Mouse (Mus musculus) cerebellum, postnatal 25 days (tissue): ENCODE measurements around the gene Nxpe5.
"Not testable (repeated sequence)": the region's sequence is repeated elsewhere in the genome, so short reads cannot be mapped to it uniquely, and the experiment has no call there.

Source experiments
- DNase-seq, 2 experiments: peaks; one replicate each; pipeline ENCODE4 v3.0.0; 2021; ENCODE audit warnings: mixed read lengths in 2 of 2

The Nxpe5 gene

DNA sequence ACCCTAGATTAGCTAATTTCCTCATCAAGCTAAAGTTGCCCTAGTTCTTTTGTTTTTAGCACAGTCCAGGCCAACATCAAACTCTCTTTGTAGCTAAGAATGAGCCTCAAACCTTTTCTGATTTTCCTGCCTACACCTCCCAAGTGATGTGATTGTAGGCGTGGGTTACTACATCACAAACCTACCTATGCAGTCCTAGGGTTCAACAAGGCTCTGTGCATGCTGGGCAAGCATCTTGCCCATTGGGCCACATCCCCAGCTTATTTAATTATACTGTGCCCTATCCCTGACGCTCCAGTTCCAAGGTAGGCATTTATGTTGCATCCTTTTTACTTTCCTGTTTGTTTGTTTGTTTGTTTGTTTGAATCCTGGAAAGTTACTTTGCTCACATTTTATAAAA lies at the start of gene Nxpe5:
TSS of gene Nxpe5 (plus strand) at position 199 of the 400 bp plus-strand sequence.
- DNase-seq: no peak

GRCm38 (mm10) chr5:138186950-138187638 lies 38.6 kb upstream of the Nxpe5 start, which contains the start of the genes Taf6 and Cnpy4:
TSS of gene Taf6 (minus strand) at chr5:138187451.
TSS of gene Cnpy4 (plus strand) at chr5:138187485.
- DNase-seq: peak; percentile 86 to 90

GRCm38 (mm10) chr5:138187661-138188306 lies 37.9 kb upstream of the Nxpe5 start:
- DNase-seq: peak; percentile 68 to 80

GRCm38 (mm10) chr5:138193771-138194727 lies 31.6 kb upstream of the Nxpe5 start, which contains the start of gene Mblac1:
TSS of gene Mblac1 (plus strand) at chr5:138194314.
- DNase-seq: peak; percentile 90 to 92

GRCm38 (mm10) chr5:138194755-138195345 lies 30.8 kb upstream of the Nxpe5 start:
- peak in 1 of 2 experiments; percentile 66 for DNase-seq

DNA sequence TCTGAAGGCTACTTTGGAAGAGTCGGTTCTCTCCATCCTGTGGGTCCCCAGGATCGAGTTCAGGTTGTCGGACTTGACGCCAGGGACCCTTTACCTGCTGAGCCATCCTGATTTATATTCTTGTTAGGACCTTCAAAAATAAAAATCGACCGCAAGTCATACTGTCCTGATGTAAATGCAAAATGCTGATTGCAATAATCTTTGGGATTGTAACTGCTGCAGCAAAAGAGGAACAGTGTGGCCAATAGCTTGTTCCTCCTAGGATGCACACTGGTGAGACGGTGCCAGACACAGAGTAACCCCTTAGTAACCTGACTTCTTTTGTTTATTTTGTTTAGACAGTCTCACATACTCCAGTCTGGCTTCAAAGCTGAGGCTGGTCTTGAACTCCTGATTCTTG lies 30.2 kb upstream of the Nxpe5 start:
- no peak for DNase-seq

DNA sequence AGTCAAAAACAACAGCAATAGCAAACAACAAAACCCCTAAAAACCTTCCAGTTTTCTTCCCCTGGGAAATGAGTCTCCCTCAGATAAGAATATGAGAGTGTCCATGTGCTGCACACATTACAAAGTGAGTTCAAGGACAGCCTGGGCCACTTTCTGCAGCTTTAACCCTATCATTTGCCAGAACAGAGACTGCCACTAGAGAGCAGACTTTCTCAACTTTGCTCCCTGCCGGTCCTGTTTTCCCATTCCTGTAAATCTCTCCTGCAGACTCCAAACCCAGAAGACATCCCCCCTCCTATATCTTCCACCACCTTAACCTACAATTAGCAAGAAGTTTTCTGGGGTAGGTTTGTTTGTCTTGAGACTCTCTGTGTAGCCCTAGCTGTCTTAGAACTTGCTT lies 26.1 kb upstream of the Nxpe5 start:
- DNase-seq: peak in 1 of 2 experiments; percentile 38

- peak in 1 of 2 experiments; percentile 44 for DNase-seq
Measured at GRCm38 (mm10) chr5:138202086-138202485, 23.6 kb upstream of the Nxpe5 start.

GRCm38 (mm10) chr5:138207253-138207652 lies 18.4 kb upstream of the Nxpe5 start:
- no peak for DNase-seq

- DNase-seq: no peak
Measured at GRCm38 (mm10) chr5:138207873-138208272, 17.8 kb upstream of the Nxpe5 start.

- DNase-seq: not testable (repeated sequence)
Measured at GRCm38 (mm10) chr5:138216632-138217031, 9.1 kb upstream of the Nxpe5 start.

DNA sequence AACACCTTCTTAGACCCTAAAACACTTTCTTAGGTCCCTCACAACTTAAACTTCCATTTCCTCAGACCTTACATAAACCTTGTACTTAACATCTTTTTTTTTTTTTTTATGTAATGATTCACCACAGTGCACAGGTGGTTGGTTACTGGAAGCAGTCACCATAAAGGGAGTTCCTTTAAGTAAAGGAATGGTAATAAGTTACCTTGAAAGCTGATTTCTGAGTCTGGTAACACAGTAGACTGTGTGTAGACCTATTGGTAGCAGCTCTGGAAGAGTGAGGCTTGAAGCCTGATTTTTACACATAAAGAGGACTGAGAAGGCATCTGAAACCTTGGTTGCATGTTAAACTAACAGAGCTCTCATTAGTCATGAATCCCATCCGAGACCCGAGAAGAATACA lies 5.8 kb upstream of the Nxpe5 start:
- no peak for DNase-seq

DNA sequence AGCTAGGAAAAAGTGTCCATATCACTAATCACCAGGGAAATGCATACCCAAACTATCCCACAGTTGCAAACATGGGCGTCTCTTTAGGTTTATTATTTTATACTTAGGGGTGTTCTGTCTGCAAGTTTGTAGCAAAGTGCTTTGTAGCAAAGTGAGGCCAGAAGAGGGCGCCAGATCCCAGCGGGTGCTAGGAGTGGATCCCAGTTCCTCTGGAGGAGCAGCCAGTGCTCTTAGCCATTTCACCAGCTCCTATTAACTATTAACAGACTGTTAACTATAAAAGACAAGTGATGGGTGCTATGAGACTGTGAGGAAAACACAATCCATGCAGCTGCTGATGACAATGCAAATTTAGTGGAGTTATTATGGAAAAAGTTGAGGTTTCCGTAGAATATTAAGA lies 3.6 kb upstream of the Nxpe5 start:
- DNase-seq: peak; percentile 81 to 90

DNA sequence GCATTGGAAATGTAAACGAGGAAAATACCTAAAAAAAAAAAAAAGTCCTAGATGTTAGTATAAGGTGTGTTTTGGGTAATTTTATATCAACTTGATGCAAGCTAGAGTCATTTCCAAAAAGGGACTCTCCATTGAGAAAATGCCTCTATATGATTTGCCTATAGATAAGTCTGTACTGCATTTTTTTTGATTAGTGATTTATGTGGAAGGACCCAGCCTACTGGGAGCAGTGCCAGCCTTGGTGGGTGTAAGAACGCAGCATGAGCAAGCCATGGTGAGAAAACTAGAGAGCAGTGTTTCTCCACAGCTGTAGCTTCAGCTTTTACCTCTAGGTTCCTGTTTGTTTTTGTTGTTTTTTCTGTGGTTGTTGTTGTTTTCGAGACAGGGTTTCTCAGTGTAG lies 2.4 kb upstream of the Nxpe5 start:
- DNase-seq: no peak

DNA sequence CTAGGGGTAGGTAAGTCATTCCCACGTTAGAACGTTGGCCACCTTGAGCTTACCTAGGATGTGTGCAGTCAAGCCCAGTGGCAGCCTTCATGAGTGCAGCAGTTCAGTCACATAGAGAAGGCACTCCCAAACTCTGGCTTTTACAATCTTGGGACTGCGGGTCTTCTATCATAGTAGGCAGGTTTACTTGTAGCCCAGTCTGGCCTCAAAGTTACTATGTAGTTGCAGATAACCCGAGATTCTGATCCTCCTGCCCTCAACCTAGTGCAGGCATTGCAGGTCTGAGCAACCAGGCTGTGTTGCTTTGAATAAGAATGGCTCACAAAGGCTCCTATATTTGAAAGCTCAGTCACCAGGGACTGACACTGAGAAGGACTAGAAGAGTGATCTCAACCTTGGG lies 793 bp downstream of the Nxpe5 start:
- DNase-seq: no peak

DNA sequence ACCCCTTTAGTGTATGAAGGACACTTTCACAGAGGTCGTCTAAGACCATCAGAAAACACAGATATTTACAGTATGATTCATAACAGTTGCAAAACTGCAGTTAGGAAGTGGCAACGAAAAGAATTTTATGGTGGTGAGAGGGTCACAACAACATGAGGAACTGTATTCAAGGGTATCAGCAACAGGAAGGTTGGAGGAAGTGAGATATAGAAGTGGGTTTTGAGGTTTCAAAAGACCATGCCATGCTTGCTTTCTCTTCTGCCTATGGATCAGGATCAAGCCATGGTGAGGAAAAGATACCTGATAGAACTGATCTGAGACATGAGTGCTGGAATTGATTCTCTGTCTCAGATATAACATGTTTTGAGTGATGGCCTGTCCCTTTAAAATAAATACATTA lies 1.7 kb downstream of the Nxpe5 start:
- DNase-seq: no peak

DNA sequence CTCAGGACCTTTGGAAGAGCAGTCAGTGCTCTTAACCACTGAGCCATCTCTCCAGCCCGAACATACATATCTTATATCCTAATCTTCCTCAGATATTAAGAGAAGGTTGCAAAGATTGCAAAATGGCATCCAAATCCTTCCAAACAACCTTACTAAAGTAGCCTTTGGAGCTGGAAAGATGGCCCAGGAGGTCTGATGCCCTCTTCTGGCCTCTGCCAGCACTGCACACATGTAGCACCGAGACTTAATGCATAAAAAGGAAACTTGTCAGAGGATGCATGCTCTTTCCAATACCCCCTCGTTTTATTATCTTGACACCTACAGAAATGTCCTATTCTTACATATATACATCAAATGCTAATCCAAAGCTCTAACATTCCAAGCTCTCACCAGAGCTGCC lies 2.3 kb downstream of the Nxpe5 start:
- peak; percentile 11 to 46 for DNase-seq

DNA sequence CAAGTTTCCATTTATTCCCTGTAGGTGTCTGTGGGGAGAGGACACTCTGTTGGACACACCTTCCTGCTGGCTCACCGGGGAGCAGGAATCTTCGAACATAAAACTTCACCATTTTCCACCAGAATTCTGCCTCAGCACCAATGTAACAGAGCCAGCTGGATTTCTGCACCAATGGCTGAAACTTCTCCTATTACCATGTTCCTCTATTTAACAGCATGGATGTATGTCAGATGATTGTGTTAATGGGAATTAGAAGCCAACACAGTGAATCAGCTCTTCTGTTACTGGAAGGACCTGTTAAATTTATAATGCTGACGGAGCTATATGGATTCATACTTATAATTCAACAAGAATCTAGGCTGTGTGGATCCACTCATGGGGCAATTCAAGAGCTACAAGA lies 3.8 kb downstream of the Nxpe5 start:
- no peak for DNase-seq

GRCm38 (mm10) chr5:138233778-138234177 lies 8.1 kb downstream of the Nxpe5 start:
- DNase-seq: no peak

DNA sequence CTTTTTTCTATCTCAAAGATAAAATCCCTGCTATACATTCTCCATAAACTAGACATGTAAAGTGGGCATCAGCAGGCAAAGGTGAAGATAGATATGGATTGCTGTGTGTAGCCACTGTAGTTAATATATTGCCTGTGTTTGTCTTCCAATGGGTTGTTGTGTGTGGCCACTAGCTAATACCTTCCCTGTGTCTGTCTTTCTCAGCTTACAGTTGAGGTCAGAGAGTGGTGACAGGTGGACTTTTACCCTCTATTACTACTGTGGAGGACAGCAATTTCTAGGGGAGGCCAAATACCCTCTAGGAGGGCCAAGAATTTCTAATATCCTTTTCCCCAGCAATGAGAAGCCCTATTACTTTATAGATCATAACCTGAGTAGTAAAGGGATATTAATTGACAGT lies 8.5 kb downstream of the Nxpe5 start:
- no peak for DNase-seq

- DNase-seq: no peak
Measured at GRCm38 (mm10) chr5:138241511-138241910, 15.8 kb downstream of the Nxpe5 start.

GRCm38 (mm10) chr5:138251144-138251543 lies 25.4 kb downstream of the Nxpe5 start:
- DNase-seq: no peak

GRCm38 (mm10) chr5:138253061-138253460 lies 27.4 kb downstream of the Nxpe5 start:
- no peak for DNase-seq
